Mouse (Mus musculus) forebrain, embryonic 15.5 days (tissue): ENCODE data around the gene Kcnj12. TPM values are rescaled to one million over a fixed set of nuclear protein-coding genes. Genes with fewer than 3 reads are reported as not detected.

Experiments used
- ATAC-seq: fragments of 200-750 bp; cut with Nextera tagmentation; replicated peaks from 2 replicates; pipeline ENCODE4 v1.8.0; 2017; ENCODE audit warnings: mild to moderate bottlenecking, moderate TSS enrichment, moderate library complexity
- H3K27ac ChIP-seq: fragments of 300-500 bp; sonication (generic); replicated peaks from 2 replicates; pipeline ENCODE4 v1.5.1; 2015; ENCODE audit warnings: mild to moderate bottlenecking, inconsistent platforms
- H3K27me3 ChIP-seq: fragments of 300-500 bp; sonication (generic); 2 replicates; pipeline ENCODE4 v1.6.1; 2015; ENCODE audit warnings: inconsistent platforms
- H3K36me3 ChIP-seq: fragments of 300-500 bp; sonication (generic); 2 replicates; pipeline ENCODE4 v1.6.1; 2015; ENCODE audit warnings: mild to moderate bottlenecking, inconsistent platforms
- H3K4me1 ChIP-seq: fragments of 300-500 bp; sonication (generic); 2 replicates; pipeline ENCODE4 v1.6.1; 2015; ENCODE audit warnings: inconsistent platforms
- H3K4me2 ChIP-seq: fragments of 300-500 bp; sonication (generic); replicated peaks from 2 replicates; pipeline ENCODE4 v1.6.1; 2015; ENCODE audit warnings: mild to moderate bottlenecking, inconsistent platforms
- H3K4me3 ChIP-seq: fragments of 300-500 bp; sonication (generic); 2 replicates; pipeline ENCODE4 v1.5.1; 2015; ENCODE audit warnings: mild to moderate bottlenecking, inconsistent platforms
- H3K9ac ChIP-seq: fragments of 300-500 bp; sonication (generic); replicated peaks from 2 replicates; pipeline ENCODE4 v1.6.1; 2015; ENCODE audit warnings: mild to moderate bottlenecking, inconsistent platforms
- H3K9me3 ChIP-seq: fragments of 300-500 bp; sonication (generic); 2 replicates; pipeline ENCODE4 v1.6.1; 2016; ENCODE audit warnings: inconsistent platforms
- WGBS: fragments of 180-500 bp; shearing (Covaris S2); methylation state at CpG from one replicate; pipeline ENCODE4 v1.1.7; 2015; ENCODE audit warnings: mixed read lengths; 5-methylcytosine and 5-hydroxymethylcytosine counted together
- polyA plus RNA-seq: library from polyadenylated mRNA; unstranded; fragments of >200 nt; fragmentation: Nextera tagmentation; extraction: Ambion mirVana; gene quantifications from 2 replicates; pipeline ENCODE4 v1.2.1, GENCODE M21; 2015

Kcnj12 gene
- polyA plus RNA-seq, 1 experiment from 2014 or later = 1.6 TPM

DNA sequence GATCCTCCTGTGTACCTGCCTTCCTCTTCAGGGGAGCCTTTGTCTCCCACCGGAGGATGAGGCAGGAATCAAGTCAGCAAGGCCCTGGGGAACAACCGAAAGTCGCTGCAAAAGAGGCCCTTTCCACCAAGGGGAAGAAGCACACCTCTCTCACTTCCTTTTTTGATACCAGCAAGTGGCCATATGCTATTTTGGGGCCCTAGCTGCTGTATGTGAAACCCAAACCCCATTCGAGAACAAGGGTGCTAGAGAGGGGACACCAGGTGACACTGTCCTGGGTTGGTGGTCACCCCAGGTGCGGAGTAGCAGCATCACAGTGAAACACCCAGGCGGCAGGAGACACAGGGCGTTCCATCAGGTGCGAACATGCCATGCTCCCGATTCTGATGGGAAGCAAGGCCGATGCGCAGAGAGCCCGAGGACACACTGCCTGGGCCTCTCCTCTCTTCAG is 86.6 kb downstream of the Kcnj12 start:
- Histone ChIP-seq H3K27ac (no peak overlapping the region), H3K27me3 (no peaks in the 10 kb centered on the region), H3K9ac (no peak overlapping the region), H3K9me3 (no peaks in the 10 kb centered on the region), H3K4me2 (no peak overlapping the region), H3K36me3 (no peaks in the 10 kb centered on the region), H3K4me1 (peaks cover 7% of the 10 kb centered on the region; the same call in 1 of the 2 replicates), H3K4me3 (no peak overlapping the region)
- no peak for ATAC-seq
- WGBS = 88% methylated on average over 12 of the region's 12 CpGs

- no peaks in the 10 kb centered on the region for H3K36me3 ChIP-seq
- no peak overlapping the region for H3K4me2 ChIP-seq
- H3K4me3 ChIP-seq = no peak overlapping the region
- H3K4me1 ChIP-seq = 0 out of 2 replicates have a peak, but pooled peaks cover under 1% of the 10 kb centered on the region
- no peak overlapping the region for H3K27ac ChIP-seq
- no peak overlapping the region for H3K9ac ChIP-seq
- 89% methylated on average over 6 of the region's 6 CpGs for WGBS
- no peak for ATAC-seq
- H3K27me3 ChIP-seq = no peaks in the 10 kb centered on the region
- no peaks in the 10 kb centered on the region for H3K9me3 ChIP-seq
These were observed 87.3 kb downstream of the Kcnj12 start for GRCm38 (mm10) chr11:61109707-61110106.

GRCm38 (mm10) chr11:61110113-61110512 is 87.7 kb downstream of the Kcnj12 start:
- Histone ChIP-seq H3K4me1 (no peaks in the 10 kb centered on the region), H3K9me3 (no peaks in the 10 kb centered on the region), H3K4me3 (no peak overlapping the region), H3K36me3 (no peaks in the 10 kb centered on the region), H3K9ac (no peak overlapping the region), H3K27me3 (no peaks in the 10 kb centered on the region), H3K4me2 (no peak overlapping the region), H3K27ac (no peak overlapping the region)
- ATAC-seq = no peak
- 87% methylated on average over 10 of the region's 10 CpGs for WGBS

DNA sequence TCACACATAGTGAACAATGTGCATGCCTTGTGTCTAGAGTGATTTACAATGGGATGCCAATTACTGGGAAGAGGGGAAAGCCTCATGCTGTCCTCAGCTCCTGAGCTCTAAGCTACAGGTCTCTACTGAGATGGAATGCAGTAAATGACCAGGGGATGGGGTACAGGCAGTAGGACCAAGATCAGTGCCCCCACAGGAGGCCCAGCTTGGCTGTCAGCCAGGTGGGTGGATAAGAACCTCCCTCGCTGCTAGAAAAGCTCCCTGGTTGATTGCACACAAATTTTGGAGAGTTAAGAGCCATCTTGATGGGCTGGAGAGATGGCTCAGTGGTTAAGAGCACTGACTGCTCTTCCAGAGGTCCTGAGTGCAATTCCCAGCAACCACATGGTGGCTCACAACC is 88.6 kb downstream of the Kcnj12 start:
- H3K4me3 ChIP-seq = no peak overlapping the region
- 38% methylated on average over 1 of the region's 1 CpGs for WGBS
- H3K9me3 ChIP-seq = no peaks in the 10 kb centered on the region
- H3K9ac ChIP-seq = no peak overlapping the region
- H3K4me1 ChIP-seq = no peaks in the 10 kb centered on the region
- no peaks in the 10 kb centered on the region for H3K36me3 ChIP-seq
- no peak for ATAC-seq
- H3K27me3 ChIP-seq = no peaks in the 10 kb centered on the region
- no peak overlapping the region for H3K4me2 ChIP-seq
- H3K27ac ChIP-seq = no peak overlapping the region

DNA sequence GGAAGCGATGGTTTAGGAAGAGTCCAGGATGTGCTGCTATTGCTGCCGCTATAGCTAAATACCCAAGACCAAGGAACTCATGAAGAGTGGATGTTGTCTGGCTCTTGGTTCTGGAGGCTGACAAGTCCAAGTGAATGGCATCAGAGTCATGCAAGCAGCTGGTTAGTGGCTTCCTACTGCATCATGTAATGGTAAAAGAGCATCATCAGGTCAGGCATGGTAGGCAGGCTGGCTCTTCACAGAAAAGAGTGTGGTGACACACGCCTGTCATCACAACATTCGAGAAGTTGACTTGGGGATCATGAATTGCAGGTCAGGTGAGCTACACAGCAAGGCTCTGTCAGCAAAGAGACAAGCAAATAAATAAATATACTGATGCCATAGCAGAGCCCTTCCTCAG is 89.1 kb downstream of the Kcnj12 start:
- no peak overlapping the region for H3K27ac ChIP-seq
- no peak overlapping the region for H3K9ac ChIP-seq
- 93% methylated on average over 4 of the region's 4 CpGs for WGBS
- H3K9me3 ChIP-seq = no peaks in the 10 kb centered on the region
- no peak for ATAC-seq
- H3K4me2 ChIP-seq = no peak overlapping the region
- H3K4me1 ChIP-seq = no peaks in the 10 kb centered on the region
- no peaks in the 10 kb centered on the region for H3K36me3 ChIP-seq
- H3K27me3 ChIP-seq = no peaks in the 10 kb centered on the region
- H3K4me3 ChIP-seq = no peak overlapping the region

DNA sequence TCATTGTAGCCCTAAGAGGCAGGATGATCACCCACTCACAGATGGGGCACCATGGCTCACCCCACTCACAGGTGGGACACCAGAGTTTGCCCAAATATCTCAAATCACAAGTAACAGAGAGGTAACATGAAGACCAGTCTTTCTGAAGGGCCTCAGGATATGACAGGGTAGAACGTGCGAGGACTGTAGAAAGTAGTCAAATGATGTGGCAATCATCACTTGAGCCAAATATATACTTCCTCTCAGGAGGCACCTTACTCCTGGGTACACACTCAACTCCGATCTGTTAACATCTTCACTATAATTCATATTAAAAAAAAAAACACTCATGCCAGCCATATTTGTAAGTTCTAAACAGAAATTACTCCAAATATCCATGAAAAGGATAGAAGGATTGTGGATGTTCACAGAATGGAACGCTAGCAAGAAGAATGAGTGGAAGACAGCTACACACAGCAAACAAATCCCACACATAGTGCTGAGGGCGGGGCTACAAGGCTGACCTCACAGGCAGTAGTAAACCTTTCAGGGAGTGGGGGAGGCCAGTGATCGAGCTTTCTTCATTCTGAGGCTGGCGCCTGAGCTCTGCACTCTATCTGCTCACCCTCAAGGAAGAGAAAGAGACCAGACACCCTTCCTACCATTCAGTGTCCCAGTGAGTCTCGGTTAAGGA is 90.1 kb downstream of the Kcnj12 start:
- Histone ChIP-seq H3K4me1 (no peaks in the 10 kb centered on the region), H3K4me3 (no peak overlapping the region), H3K27me3 (no peaks in the 10 kb centered on the region), H3K9me3 (no peaks in the 10 kb centered on the region), H3K36me3 (no peaks in the 10 kb centered on the region), H3K4me2 (no peak overlapping the region), H3K27ac (no peak overlapping the region), H3K9ac (no peak overlapping the region)
- no peak for ATAC-seq
- WGBS = 86% methylated on average over 8 of the region's 8 CpGs

- no peak overlapping the region for H3K4me2 ChIP-seq
- H3K4me3 ChIP-seq = no peak overlapping the region
- 68% methylated on average over 8 of the region's 8 CpGs for WGBS
- no peaks in the 10 kb centered on the region for H3K36me3 ChIP-seq
- H3K27me3 ChIP-seq = no peaks in the 10 kb centered on the region
- no peak overlapping the region for H3K9ac ChIP-seq
- H3K4me1 ChIP-seq = no peaks in the 10 kb centered on the region
- H3K27ac ChIP-seq = no peak overlapping the region
- no peaks in the 10 kb centered on the region for H3K9me3 ChIP-seq
- ATAC-seq = no peak
These were observed 93.9 kb downstream of the Kcnj12 start for GRCm38 (mm10) chr11:61116226-61116625.

- Histone ChIP-seq H3K4me1 (no peaks in the 10 kb centered on the region), H3K4me3 (no peak overlapping the region), H3K9me3 (no peaks in the 10 kb centered on the region), H3K27me3 (no peaks in the 10 kb centered on the region), H3K9ac (no peak overlapping the region), H3K36me3 (no peaks in the 10 kb centered on the region), H3K27ac (no peak overlapping the region), H3K4me2 (no peak overlapping the region)
- WGBS = 90% methylated on average over 3 of the region's 3 CpGs
- no peak for ATAC-seq
These were observed 97.7 kb downstream of the Kcnj12 start for GRCm38 (mm10) chr11:61119996-61120583.

Other genes starting within 250 kb of the Kcnj12 start
- 10.0 and 11.5 TPM in 2 replicates for gene Top3a, start 245.2 kb upstream of the Kcnj12 start, polyA plus RNA-seq
- 6.5 and 6.7 TPM in 2 replicates for gene Smcr8, start 245.0 kb upstream of the Kcnj12 start, polyA plus RNA-seq
- 19.2 and 19.8 TPM in 2 replicates for gene Shmt1, start 210.8 kb upstream of the Kcnj12 start, polyA plus RNA-seq
- 31.0 and 32.3 TPM in 2 replicates for gene Dhrs7b, start 191.9 kb upstream of the Kcnj12 start, polyA plus RNA-seq
- gene Tmem11, start 143.3 kb upstream of the Kcnj12 start, polyA plus RNA-seq = 54.6 and 60.8 TPM in 2 replicates
- 34.5 and 38.0 TPM in 2 replicates for gene Natd1, start 107.8 kb upstream of the Kcnj12 start, polyA plus RNA-seq
- 31.6 and 32.0 TPM in 2 replicates for gene Map2k3, start 90.5 kb upstream of the Kcnj12 start, polyA plus RNA-seq
- 0.78 and 0.91 TPM in 2 replicates for gene Tnfrsf13b, start 104.2 kb downstream of the Kcnj12 start, polyA plus RNA-seq
- 419 and 436 TPM in 2 replicates for gene Usp22, start 152.5 kb downstream of the Kcnj12 start, polyA plus RNA-seq
- 0.14 and 0.28 TPM in 2 replicates for gene Aldh3a1, start 185.0 kb downstream of the Kcnj12 start, polyA plus RNA-seq
- gene Aldh3a2, start 244.9 kb downstream of the Kcnj12 start, polyA plus RNA-seq = 27.5 and 28.0 TPM in 2 replicates